Mouse (Mus musculus) c-Kit-positive CD71-negative TER-119-negative erythroid progenitor cells, embryonic 14.5 days (primary cell): Measurements from ENCODE around the gene Gm20850.
"Not testable (repeated sequence)": the region's sequence is repeated elsewhere in the genome, so short reads cannot be mapped to it uniquely, and the experiment has no call there.

ENCODE experiments used
- DNase-seq: peaks from one replicate; pipeline ENCODE4 v3.0.0-alpha.2; 2013; ENCODE audit warnings: low read depth

Gene Gm20850

GRCm38 (mm10) chrY:75715022-75715421, at the start of gene Gm20850:
Gm20850 (plus strand) TSS chrY:75715322.
- DNase-seq = not testable (repeated sequence)
